Mouse (Mus musculus) heart, adult 2 months (tissue): Measurements from ENCODE around the gene Ppp2r5a.

Experiments
- CTCF ChIP-seq: fragments of 200-600 bp; IDR thresholded peaks from 2 replicates; pipeline ENCODE4 v1.8.1; 2022; ENCODE audit warnings: antibody characterized with exemption, mild to moderate bottlenecking, moderate library complexity
- EP300 ChIP-seq: fragments of 200-500 bp; IDR thresholded peaks from 2 replicates; pipeline ENCODE4 v1.6.1; 2011; ENCODE audit warnings: low read depth, low read length, control low read depth; ENCODE audit not compliant: insufficient read depth

DNA sequence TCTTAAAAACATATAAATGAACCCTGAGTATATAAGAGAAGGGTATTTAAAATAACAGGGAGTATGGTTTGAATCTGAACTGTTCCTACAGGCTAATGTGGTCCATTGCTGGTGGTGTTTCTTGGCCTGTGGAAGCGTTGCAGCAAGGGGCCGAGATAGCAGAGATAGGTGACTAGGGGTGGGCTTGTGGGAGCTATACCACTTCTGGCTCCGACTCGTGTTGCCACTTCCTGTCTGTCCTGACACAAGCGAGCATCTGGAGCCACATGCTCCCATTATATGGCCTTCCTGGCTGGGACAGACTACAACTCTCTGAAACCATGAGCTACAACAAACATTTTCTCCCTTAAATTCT lies 27.5 kb downstream of the Ppp2r5a start:
- TF ChIP-seq CTCF (no peak), EP300 (no peak)
